ENCODE assay signal across 9 mouse cellular contexts in genomic region chr11:94472916-94473706, GRCm38 (mm10). TPM values are rescaled to one million over a fixed set of nuclear protein-coding genes. Genes with fewer than 3 reads are reported as not detected.
DNase-seq lines count a peak whose midpoint lies in the region; ATAC-seq lines count a peak whose summit lies in the region.
"Had no signal": no experiment of that assay in that cellular context is flagged by ENCODE, and none has a peak within 500 bp of the region (broad histone marks: within the 10 kb centered on the region; RNA-seq: fewer than 3 reads in every experiment).

No protein-coding gene starts in this region.

- H3K4me3 ChIP-seq in forebrain, embryonic 15.5 days, result peak overlapping the region; percentile 68
- peak overlapping the region; percentile 51 for H3K4me3 ChIP-seq in liver, embryonic 13.5 days (replicated peaks)

- DNase-seq in kidney, postnatal 10 days, result peak; percentile 48
- no peak for DNase-seq in kidney, adult 9 months
- DNase-seq in T-cell, adult 2 months (ENCODE audit: low spot score), result peak; percentile 27
- no peak for DNase-seq in liver, embryonic 13.5 days
- DNase-seq in urinary bladder, postnatal 25 days (ENCODE audit: low spot score), result no peak
- no peak for DNase-seq in layer of hippocampus, adult 11-12 months (ENCODE audit: low spot score)

- H3K9ac ChIP-seq in forebrain, embryonic 15.5 days (replicated peaks), result peak overlapping the region; percentile 71
- H3K9ac ChIP-seq in liver, embryonic 13.5 days, result peak overlapping the region; percentile 33

- no peak for ATAC-seq in forebrain, embryonic 15.5 days (replicated peaks)
- no peak for ATAC-seq in liver, embryonic 13.5 days (ENCODE audit: low read depth)
- ATAC-seq in erythroid progenitor cell, adult 5-6 weeks (replicated peaks; ENCODE audit: low FRiP score, poor library complexity, severe bottlenecking), result no peak

- peak overlapping the region; percentile 97 for H3K4me2 ChIP-seq in forebrain, embryonic 15.5 days (replicated peaks)
- H3K4me2 ChIP-seq in liver, embryonic 13.5 days, result peak overlapping the region; percentile 69

- H3K27me3 ChIP-seq in forebrain, embryonic 15.5 days, result peaks cover 19% of the 10 kb centered on the region
- peaks cover 99% of the 10 kb centered on the region for H3K27me3 ChIP-seq in liver, embryonic 13.5 days

- H3K4me1 ChIP-seq in forebrain, embryonic 15.5 days, result peaks cover 71% of the 10 kb centered on the region
- H3K4me1 ChIP-seq in liver, embryonic 13.5 days (replicated peaks), result peaks cover 21% of the 10 kb centered on the region

- H3K9me3 ChIP-seq in forebrain, embryonic 15.5 days, result no peaks in the 10 kb centered on the region
- H3K9me3 ChIP-seq in liver, embryonic 13.5 days (replicated peaks), result no peaks in the 10 kb centered on the region

- WGBS in forebrain, embryonic 15.5 days, result under 1% methylated on average over 47 of the region's 52 CpGs
- 4% methylated on average over 49 of the region's 52 CpGs for WGBS in liver, embryonic 13.5 days (ENCODE audit: insufficient replicate concordance)

- peak overlapping the region; percentile 69 for H3K27ac ChIP-seq in forebrain, embryonic 15.5 days (replicated peaks)
- H3K27ac ChIP-seq in liver, embryonic 13.5 days, result no peak overlapping the region

- no peaks in the 10 kb centered on the region for H3K36me3 ChIP-seq in forebrain, embryonic 15.5 days
- H3K36me3 ChIP-seq in liver, embryonic 13.5 days, result no peaks in the 10 kb centered on the region

RNA-seq across cellular contexts. Expression of gene Cacna1g, which starts 0.9 kb away (rescaled TPM):
- polyA plus RNA-seq in forebrain, embryonic 15.5 days (2015; fragmentation: Nextera tagmentation; extraction: Ambion mirVana), result 6.8 and 9.2 TPM in 2 replicates
- polyA plus RNA-seq in liver, embryonic 13.5 days (2015; fragmentation: Nextera tagmentation; extraction: Ambion mirVana), result 1.4 and 1.8 TPM in 2 replicates
- 208 and 236 TPM in 2 replicates for total RNA-seq in erythroid progenitor cell, adult 5-6 weeks (2015; ENCODE audit: low replicate concordance)
- 142 TPM in 2 replicates for total RNA-seq in erythroid progenitor cell, adult 5-6 weeks (2017; ENCODE audit: low replicate concordance)
- total RNA-seq: neutrophil, adult 5-6 weeks had no signal

RNA-seq across cellular contexts. Expression of gene Spata20, which starts 12.9 kb away (rescaled TPM):
- 0.38 and 0.86 TPM in 2 replicates for polyA plus RNA-seq in forebrain, embryonic 15.5 days (2015; fragmentation: Nextera tagmentation; extraction: Ambion mirVana)
- not detected in 2 replicates for polyA plus RNA-seq in liver, embryonic 13.5 days (2015; fragmentation: Nextera tagmentation; extraction: Ambion mirVana)
- total RNA-seq in erythroid progenitor cell, adult 5-6 weeks (2015; ENCODE audit: low replicate concordance), result not detected in 2 replicates
- total RNA-seq in erythroid progenitor cell, adult 5-6 weeks (2017; ENCODE audit: low replicate concordance), result not detected in 2 replicates
- total RNA-seq: neutrophil, adult 5-6 weeks had no signal

RNA-seq across cellular contexts. Expression of gene Epn3, which starts 26.7 kb away (rescaled TPM):
- 0.66 and 0.75 TPM in 2 replicates for polyA plus RNA-seq in forebrain, embryonic 15.5 days (2015; fragmentation: Nextera tagmentation; extraction: Ambion mirVana)
- polyA plus RNA-seq in liver, embryonic 13.5 days (2015; fragmentation: Nextera tagmentation; extraction: Ambion mirVana), result 0.05 and 0.08 TPM in 2 replicates
- not detected in 2 replicates for total RNA-seq in erythroid progenitor cell, adult 5-6 weeks (2015; ENCODE audit: low replicate concordance)
- not detected in 2 replicates for total RNA-seq in erythroid progenitor cell, adult 5-6 weeks (2017; ENCODE audit: low replicate concordance)

RNA-seq across cellular contexts. Expression of gene Mycbpap, which starts 48.4 kb away (rescaled TPM):
- polyA plus RNA-seq in forebrain, embryonic 15.5 days (2015; fragmentation: Nextera tagmentation; extraction: Ambion mirVana), result 1.7 and 2.7 TPM in 2 replicates
- polyA plus RNA-seq in liver, embryonic 13.5 days (2015; fragmentation: Nextera tagmentation; extraction: Ambion mirVana), result 0.05 and 0.19 TPM in 2 replicates
- not detected in 2 replicates for total RNA-seq in erythroid progenitor cell, adult 5-6 weeks (2015; ENCODE audit: low replicate concordance)
- not detected in 2 replicates for total RNA-seq in erythroid progenitor cell, adult 5-6 weeks (2017; ENCODE audit: low replicate concordance)
- total RNA-seq: neutrophil, adult 5-6 weeks had no signal

Comparison
In these comparisons a context has a peak if more than half of its experiments do, and no peak if none do; other contexts are left out.
1. DNase-seq: peak in kidney, postnatal 10 days (single experiment) and T-cell, adult 2 months (single experiment); none in kidney, adult 9 months (single experiment), liver, embryonic 13.5 days (single experiment), urinary bladder, postnatal 25 days (single experiment) and layer of hippocampus, adult 11-12 months (single experiment).